Mouse (Mus musculus): ENCODE results near the gene 4930539E08Rik. TPM values are rescaled to one million over a fixed set of nuclear protein-coding genes. Genes with fewer than 3 reads are reported as not detected.

4930539E08Rik gene
- polyA plus RNA-seq, 1 experiment from 2014 or later = 0.71 TPM

GRCm38 (mm10) chr17:28926866-28927635 is 11.9 kb upstream of the 4930539E08Rik start:
- H3K9me3 ChIP-seq = no peaks in the 10 kb centered on the region
- WGBS = 45% methylated on average over 15 of the region's 15 CpGs
- no peak for ATAC-seq (ENCODE audit: insufficient read depth, low FRiP score, low read depth)

GRCm38 (mm10) chr17:28926380-28926779 is 11.3 kb upstream of the 4930539E08Rik start:
- Histone ChIP-seq H3K9me3 (no peaks in the 10 kb centered on the region), H3K4me1 (peaks cover 10% of the 10 kb centered on the region), H3K36me3 (no peaks in the 10 kb centered on the region), H3K27me3 (replicated peaks) (no peaks in the 10 kb centered on the region), H3K4me3 (replicated peaks) (no peak overlapping the region), H3K4me2 (0 out of 2 replicates have a peak overlapping the region, but pooled peaks have one; percentile 10), H3K27ac (no peak overlapping the region), H3K9ac (no peak overlapping the region)
- 15% methylated on average over 13 of the region's 13 CpGs for WGBS
- ATAC-seq (ENCODE audit: insufficient read depth, low FRiP score, low read depth) = no peak

More at GRCm38 (mm10) chr17:28926866-28927635, 11.9 kb upstream of the 4930539E08Rik start:
- no peaks in the 10 kb centered on the region for H3K27me3 ChIP-seq (replicated peaks)
- no peak overlapping the region for H3K27ac ChIP-seq
- no peak overlapping the region for H3K4me3 ChIP-seq (replicated peaks)
- H3K4me1 ChIP-seq = peaks cover 10% of the 10 kb centered on the region
- H3K4me2 ChIP-seq = no peak overlapping the region
- no peak overlapping the region for H3K9ac ChIP-seq
- no peaks in the 10 kb centered on the region for H3K36me3 ChIP-seq

- WGBS = 78% methylated on average over 8 of the region's 8 CpGs
- no peak overlapping the region for H3K9ac ChIP-seq
- no peak for ATAC-seq (ENCODE audit: insufficient read depth, low FRiP score, low read depth)
- no peak overlapping the region for H3K4me2 ChIP-seq
- H3K4me1 ChIP-seq = peaks cover under 1% of the 10 kb centered on the region
- H3K27me3 ChIP-seq (replicated peaks) = no peaks in the 10 kb centered on the region
- no peak overlapping the region for H3K4me3 ChIP-seq (replicated peaks)
- no peak overlapping the region for H3K27ac ChIP-seq
- no peaks in the 10 kb centered on the region for H3K36me3 ChIP-seq
- no peaks in the 10 kb centered on the region for H3K9me3 ChIP-seq
Observed at GRCm38 (mm10) chr17:28924957-28925595, 10.0 kb upstream of the 4930539E08Rik start.

- no peak for ATAC-seq (ENCODE audit: insufficient read depth, low FRiP score, low read depth)
- no peak overlapping the region for H3K9ac ChIP-seq
- H3K4me3 ChIP-seq (replicated peaks) = no peak overlapping the region
- no peak overlapping the region for H3K27ac ChIP-seq
- no peaks in the 10 kb centered on the region for H3K36me3 ChIP-seq
- no peaks in the 10 kb centered on the region for H3K9me3 ChIP-seq
- H3K27me3 ChIP-seq (replicated peaks) = no peaks in the 10 kb centered on the region
- 52% methylated on average over 6 of the region's 6 CpGs for WGBS
- no peaks in the 10 kb centered on the region for H3K4me1 ChIP-seq
- no peak overlapping the region for H3K4me2 ChIP-seq
Observed at GRCm38 (mm10) chr17:28922096-28922495, 7.0 kb upstream of the 4930539E08Rik start.

- H3K27me3 ChIP-seq (replicated peaks) = no peaks in the 10 kb centered on the region
- H3K9ac ChIP-seq = no peak overlapping the region
- WGBS = 67% methylated on average over 8 of the region's 8 CpGs
- no peak for ATAC-seq (ENCODE audit: insufficient read depth, low FRiP score, low read depth)
- no peaks in the 10 kb centered on the region for H3K9me3 ChIP-seq
- no peak overlapping the region for H3K4me3 ChIP-seq (replicated peaks)
- no peaks in the 10 kb centered on the region for H3K36me3 ChIP-seq
- no peak overlapping the region for H3K27ac ChIP-seq
- no peaks in the 10 kb centered on the region for H3K4me1 ChIP-seq
- no peak overlapping the region for H3K4me2 ChIP-seq
Observed at GRCm38 (mm10) chr17:28921086-28921485, 6.0 kb upstream of the 4930539E08Rik start.

GRCm38 (mm10) chr17:28916520-28916919 is 1.4 kb upstream of the 4930539E08Rik start:
- Histone ChIP-seq H3K36me3 (no peaks in the 10 kb centered on the region), H3K4me1 (no peaks in the 10 kb centered on the region), H3K27me3 (replicated peaks) (no peaks in the 10 kb centered on the region), H3K27ac (no peak overlapping the region), H3K4me3 (replicated peaks) (no peak overlapping the region), H3K4me2 (no peak overlapping the region), H3K9ac (no peak overlapping the region), H3K9me3 (no peaks in the 10 kb centered on the region)
- WGBS = 84% methylated on average over 1 of the region's 1 CpGs
- no peak for ATAC-seq (ENCODE audit: insufficient read depth, low FRiP score, low read depth)

- H3K4me3 ChIP-seq (replicated peaks) = no peak overlapping the region
- no peak overlapping the region for H3K9ac ChIP-seq
- no peaks in the 10 kb centered on the region for H3K9me3 ChIP-seq
- H3K27me3 ChIP-seq (replicated peaks) = no peaks in the 10 kb centered on the region
- no peak overlapping the region for H3K27ac ChIP-seq
- H3K4me2 ChIP-seq = no peak overlapping the region
- ATAC-seq (ENCODE audit: insufficient read depth, low FRiP score, low read depth) = no peak
- no peaks in the 10 kb centered on the region for H3K36me3 ChIP-seq
- H3K4me1 ChIP-seq = no peaks in the 10 kb centered on the region
- WGBS = 62% methylated on average over 6 of the region's 6 CpGs
Observed at GRCm38 (mm10) chr17:28913940-28914339, 1.2 kb downstream of the 4930539E08Rik start.

GRCm38 (mm10) chr17:28913200-28913599 is 1.9 kb downstream of the 4930539E08Rik start:
- Histone ChIP-seq H3K9ac (no peak overlapping the region), H3K9me3 (no peaks in the 10 kb centered on the region), H3K4me3 (replicated peaks) (no peak overlapping the region), H3K36me3 (no peaks in the 10 kb centered on the region), H3K27ac (no peak overlapping the region), H3K4me2 (no peak overlapping the region), H3K27me3 (replicated peaks) (no peaks in the 10 kb centered on the region), H3K4me1 (no peaks in the 10 kb centered on the region)
- 39% methylated on average over 5 of the region's 5 CpGs for WGBS
- ATAC-seq (ENCODE audit: insufficient read depth, low FRiP score, low read depth) = no peak

- Histone ChIP-seq H3K4me2 (peak overlapping the region; percentile 51; the same call in 1 of the 2 replicates), H3K9ac (no peak overlapping the region), H3K4me3 (replicated peaks) (no peak overlapping the region), H3K27me3 (replicated peaks) (no peaks in the 10 kb centered on the region), H3K36me3 (no peaks in the 10 kb centered on the region), H3K4me1 (no peaks in the 10 kb centered on the region), H3K27ac (no peak overlapping the region), H3K9me3 (no peaks in the 10 kb centered on the region)
- 30% methylated on average over 7 of the region's 7 CpGs for WGBS
- ATAC-seq (ENCODE audit: insufficient read depth, low FRiP score, low read depth) = no peak
Observed at GRCm38 (mm10) chr17:28910139-28910538, 5.0 kb downstream of the 4930539E08Rik start.

- no peaks in the 10 kb centered on the region for H3K27me3 ChIP-seq (replicated peaks)
- 10% methylated on average over 27 of the region's 29 CpGs for WGBS
- no peak for ATAC-seq (ENCODE audit: insufficient read depth, low FRiP score, low read depth)
- peak overlapping the region; percentile 22 for H3K4me3 ChIP-seq (replicated peaks)
- H3K4me1 ChIP-seq = no peaks in the 10 kb centered on the region
- H3K36me3 ChIP-seq = no peaks in the 10 kb centered on the region
- H3K9ac ChIP-seq = no peak overlapping the region
- no peaks in the 10 kb centered on the region for H3K9me3 ChIP-seq
- no peak overlapping the region for H3K27ac ChIP-seq
- peak overlapping the region; percentile 51 for H3K4me2 ChIP-seq
Observed at GRCm38 (mm10) chr17:28909252-28909941, 5.7 kb downstream of the 4930539E08Rik start.

GRCm38 (mm10) chr17:28907959-28908358 is 7.2 kb downstream of the 4930539E08Rik start:
- no peak overlapping the region for H3K9ac ChIP-seq
- H3K27ac ChIP-seq = no peak overlapping the region
- no peak overlapping the region for H3K4me2 ChIP-seq
- no peak for ATAC-seq (ENCODE audit: insufficient read depth, low FRiP score, low read depth)
- WGBS = 79% methylated on average over 7 of the region's 7 CpGs
- H3K27me3 ChIP-seq (replicated peaks) = no peaks in the 10 kb centered on the region
- no peak overlapping the region for H3K4me3 ChIP-seq (replicated peaks)
- no peaks in the 10 kb centered on the region for H3K9me3 ChIP-seq
- no peaks in the 10 kb centered on the region for H3K4me1 ChIP-seq
- H3K36me3 ChIP-seq = no peaks in the 10 kb centered on the region

GRCm38 (mm10) chr17:28905377-28905916 is 9.7 kb downstream of the 4930539E08Rik start:
- Histone ChIP-seq H3K4me2 (no peak overlapping the region), H3K9ac (no peak overlapping the region), H3K4me3 (replicated peaks) (no peak overlapping the region), H3K9me3 (no peaks in the 10 kb centered on the region), H3K36me3 (no peaks in the 10 kb centered on the region), H3K27me3 (replicated peaks) (no peaks in the 10 kb centered on the region), H3K4me1 (no peaks in the 10 kb centered on the region), H3K27ac (no peak overlapping the region)
- 74% methylated on average over 13 of the region's 13 CpGs for whole genome bisulfite sequencing
- no peak for ATAC-seq (ENCODE audit: insufficient read depth, low FRiP score, low read depth)
